Mouse (Mus musculus) stomach, postnatal 0 days (tissue): ENCODE measurements around the gene Gpr63. TPM values are rescaled to one million over a fixed set of nuclear protein-coding genes. Genes with fewer than 3 reads are reported as not detected.

ENCODE experiments used
- ATAC-seq: fragments of 200-750 bp; cut with Nextera tagmentation; 2 replicates; pipeline ENCODE4 v1.8.0; 2017; ENCODE audit not compliant: low FRiP score, low TSS enrichment
- DNase-seq: peaks from one replicate; pipeline ENCODE4 v3.0.0-alpha.2; 2016; ENCODE audit warnings: low spot score
- H3K27ac ChIP-seq: fragments of 300-500 bp; sonication (generic); replicated peaks from 2 replicates; pipeline ENCODE4 v1.5.1; 2014; ENCODE audit warnings: mild to moderate bottlenecking, control low read depth
- H3K27me3 ChIP-seq: fragments of 300-500 bp; sonication (generic); 2 replicates; pipeline ENCODE4 v1.6.1; 2014; ENCODE audit warnings: low read length; ENCODE audit not compliant: control insufficient read depth, insufficient read depth
- H3K36me3 ChIP-seq: fragments of 300-500 bp; sonication (generic); 2 replicates; pipeline ENCODE4 v1.6.1; 2014; ENCODE audit warnings: low read length, mixed read lengths; ENCODE audit not compliant: control insufficient read depth, insufficient read depth
- H3K4me1 ChIP-seq: fragments of 300-500 bp; sonication (generic); replicated peaks from 2 replicates; pipeline ENCODE4 v1.6.1; 2014; ENCODE audit warnings: antibody characterized with exemption; ENCODE audit not compliant: control insufficient read depth, insufficient read depth
- H3K4me2 ChIP-seq: fragments of 300-500 bp; sonication (generic); replicated peaks from 2 replicates; pipeline ENCODE4 v1.6.1; 2014; ENCODE audit warnings: low read depth, mild to moderate bottlenecking, control low read depth, moderate library complexity
- H3K4me3 ChIP-seq: fragments of 300-500 bp; sonication (generic); 2 replicates; pipeline ENCODE4 v1.5.1; 2014; ENCODE audit warnings: low read depth, low read length, control low read depth
- H3K9ac ChIP-seq: fragments of 300-500 bp; sonication (generic); 2 replicates; pipeline ENCODE4 v1.6.1; 2014; ENCODE audit warnings: mild to moderate bottlenecking, low read length, control low read depth, mixed read lengths
- H3K9me3 ChIP-seq: fragments of 300-500 bp; sonication (generic); 2 replicates; pipeline ENCODE4 v1.6.1; 2016; ENCODE audit warnings: low read length; ENCODE audit not compliant: control insufficient read depth
- CTCF ChIP-seq: IDR thresholded peaks from 2 replicates; pipeline ENCODE4 v1.5.1; 2016; ENCODE audit warnings: antibody characterized with exemption, low read depth, mild to moderate bottlenecking, moderate library complexity
- EP300 ChIP-seq: optimal IDR thresholded peaks from 2 replicates; pipeline ENCODE3; 2016; ENCODE audit warnings: antibody characterized with exemption
- WGBS: fragments of 180-500 bp; shearing (Covaris S2); extraction: QIAGEN DNeasy Blood & Tissue Kit; methylation state at CpG from one replicate; pipeline ENCODE4 v1.1.7; 2014; 5-methylcytosine and 5-hydroxymethylcytosine counted together
- polyA plus RNA-seq: library from polyadenylated mRNA; unstranded; fragments of >200 nt; fragmentation: Nextera tagmentation; extraction: Ambion mirVana; gene quantifications from 2 replicates; pipeline ENCODE4 v1.2.1, GENCODE M21; 2015

The Gpr63 gene
- polyA plus RNA-seq, 1 experiment from 2014 or later = 0.38 TPM

DNA sequence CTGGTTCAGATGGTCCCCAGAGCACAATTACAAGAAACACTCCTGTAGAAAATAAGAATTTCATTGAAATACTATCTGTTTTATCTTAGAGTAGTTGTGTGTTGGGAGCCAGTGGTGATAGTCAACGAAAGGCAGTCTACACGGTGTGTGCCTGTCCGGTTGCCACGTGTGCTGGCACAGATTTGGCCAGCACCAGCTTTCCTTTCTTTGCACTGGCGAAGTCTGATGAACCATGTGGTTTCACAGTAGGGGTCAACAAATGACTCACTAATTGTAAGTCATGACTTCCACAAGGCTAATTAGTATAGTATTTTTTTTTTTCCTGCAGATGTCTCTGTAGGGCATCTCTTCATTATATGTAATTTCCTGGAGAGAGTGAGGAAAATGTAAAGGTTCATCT is 45.6 kb downstream of the Gpr63 start:
- DNase-seq = no peak
- no peak for ATAC-seq

DNA sequence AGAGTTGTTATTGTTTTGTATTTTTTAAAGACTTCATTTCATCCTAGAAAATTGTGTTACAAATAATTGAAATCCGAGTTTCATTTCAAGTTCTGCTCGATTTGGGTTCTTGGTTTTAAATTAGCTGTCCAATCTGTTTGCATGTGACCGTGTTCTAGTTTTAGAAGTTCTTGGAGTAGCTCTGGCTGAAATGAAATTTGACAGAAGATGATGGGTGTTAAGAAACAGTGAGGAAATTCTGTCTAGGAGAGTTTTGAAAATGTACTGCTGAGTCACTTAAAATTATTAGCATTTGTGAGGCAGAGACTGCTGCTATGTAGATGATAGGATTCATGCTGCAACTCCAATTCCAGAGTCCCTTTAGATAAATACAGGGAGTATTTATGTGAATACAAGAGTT is 46.5 kb downstream of the Gpr63 start:
- no peak for TF ChIP-seq EP300
- no peak for TF ChIP-seq CTCF
- WGBS = 82% methylated on average over 3 of the region's 3 CpGs
- H3K36me3 ChIP-seq = no peaks in the 10 kb centered on the region
- no peaks in the 10 kb centered on the region for H3K9me3 ChIP-seq
- no peak for ATAC-seq
- no peaks in the 10 kb centered on the region for H3K4me1 ChIP-seq
- no peaks in the 10 kb centered on the region for H3K27me3 ChIP-seq
- no peak for DNase-seq
- H3K27ac ChIP-seq = no peak overlapping the region
- H3K9ac ChIP-seq = no peak overlapping the region
- H3K4me3 ChIP-seq = no peak overlapping the region
- H3K4me2 ChIP-seq = no peak overlapping the region

More for the DNA sequence above, 45.6 kb downstream of the Gpr63 start:
- no peaks in the 10 kb centered on the region for H3K27me3 ChIP-seq
- H3K4me3 ChIP-seq = no peak overlapping the region
- no peaks in the 10 kb centered on the region for H3K36me3 ChIP-seq
- no peak overlapping the region for H3K27ac ChIP-seq
- H3K9me3 ChIP-seq = no peaks in the 10 kb centered on the region
- no peaks in the 10 kb centered on the region for H3K4me1 ChIP-seq
- WGBS = 88% methylated on average over 5 of the region's 5 CpGs
- TF ChIP-seq CTCF (no peak), EP300 (no peak)
- no peak overlapping the region for H3K9ac ChIP-seq
- H3K4me2 ChIP-seq = no peak overlapping the region

DNA sequence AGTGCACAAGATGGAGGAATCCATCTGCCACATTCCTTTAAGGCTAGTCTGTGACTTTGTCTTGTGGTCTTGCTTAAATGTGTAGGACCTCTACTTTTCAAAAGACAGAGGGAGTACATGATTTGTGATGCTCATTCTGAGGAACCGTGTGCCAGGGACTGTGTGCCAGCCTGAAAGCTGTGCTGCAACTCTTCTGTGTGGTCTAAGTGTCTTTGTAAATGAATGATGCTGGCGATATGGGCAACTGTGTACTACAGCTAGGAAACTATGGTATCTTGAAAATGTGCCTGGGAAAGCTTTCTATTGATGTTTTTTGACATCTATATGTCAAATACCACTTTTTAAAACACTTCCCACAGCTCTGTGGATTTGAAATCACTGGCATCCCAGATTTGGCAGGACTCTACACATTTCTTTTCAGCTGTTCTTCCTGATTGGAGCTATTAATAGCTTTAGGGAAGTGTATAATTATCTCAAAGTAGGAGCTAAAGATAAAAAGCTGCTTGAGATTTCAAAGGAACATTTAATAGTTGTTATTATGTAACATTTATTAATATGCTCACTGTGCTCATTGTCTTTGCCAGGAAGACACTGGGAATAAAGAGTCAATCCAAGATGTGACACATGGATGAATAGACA is 48.9 kb downstream of the Gpr63 start:
- no peaks in the 10 kb centered on the region for H3K4me1 ChIP-seq
- H3K4me3 ChIP-seq = no peak overlapping the region
- H3K9me3 ChIP-seq = no peaks in the 10 kb centered on the region
- H3K9ac ChIP-seq = no peak overlapping the region
- no peak for TF ChIP-seq CTCF
- TF ChIP-seq EP300 = no peak
- H3K27me3 ChIP-seq = no peaks in the 10 kb centered on the region
- ATAC-seq = no peak
- no peaks in the 10 kb centered on the region for H3K36me3 ChIP-seq
- no peak for DNase-seq
- 84% methylated on average over 2 of the region's 2 CpGs for WGBS
- H3K27ac ChIP-seq = no peak overlapping the region
- H3K4me2 ChIP-seq = no peak overlapping the region

GRCm38 (mm10) chr4:25028252-25028651 is 62.0 kb downstream of the Gpr63 start:
- TF ChIP-seq EP300 = no peak
- H3K4me1 ChIP-seq = no peaks in the 10 kb centered on the region
- no peak for DNase-seq
- WGBS = 87% methylated on average over 2 of the region's 2 CpGs
- no peaks in the 10 kb centered on the region for H3K36me3 ChIP-seq
- H3K4me2 ChIP-seq = no peak overlapping the region
- no peak overlapping the region for H3K9ac ChIP-seq
- no peak for ATAC-seq
- H3K27ac ChIP-seq = no peak overlapping the region
- H3K9me3 ChIP-seq = no peaks in the 10 kb centered on the region
- H3K4me3 ChIP-seq = no peak overlapping the region
- no peaks in the 10 kb centered on the region for H3K27me3 ChIP-seq

DNA sequence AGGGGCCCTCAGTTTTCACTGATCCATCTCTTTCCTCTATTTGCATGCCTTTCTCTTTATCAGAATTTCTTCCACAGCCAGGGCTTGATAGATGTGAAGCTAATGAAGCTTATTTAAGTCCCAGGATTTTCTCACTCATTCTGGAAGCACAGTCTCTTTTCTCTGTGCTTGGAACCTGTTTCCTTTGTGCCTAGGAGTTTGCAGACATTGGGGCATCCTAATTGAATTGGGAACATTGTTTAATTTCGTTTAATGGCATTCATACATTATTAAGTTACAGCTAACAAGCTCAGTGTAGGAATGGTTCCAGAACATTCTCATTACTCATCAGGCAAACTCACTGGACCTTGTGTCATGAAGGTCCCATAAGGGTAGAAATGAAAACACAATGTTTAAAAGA is 62.5 kb downstream of the Gpr63 start:
- no peaks in the 10 kb centered on the region for H3K27me3 ChIP-seq
- no peak overlapping the region for H3K27ac ChIP-seq
- TF ChIP-seq CTCF (no peak), EP300 (no peak)
- no peaks in the 10 kb centered on the region for H3K9me3 ChIP-seq
- no peaks in the 10 kb centered on the region for H3K4me1 ChIP-seq
- 54% methylated on average over 1 of the region's 1 CpGs for WGBS
- no peak overlapping the region for H3K9ac ChIP-seq
- ATAC-seq (no peak), DNase-seq (no peak)
- H3K4me3 ChIP-seq = no peak overlapping the region
- no peaks in the 10 kb centered on the region for H3K36me3 ChIP-seq
- no peak overlapping the region for H3K4me2 ChIP-seq

- no peak for ATAC-seq
- TF ChIP-seq CTCF = no peak
- no peak for TF ChIP-seq EP300
- no peaks in the 10 kb centered on the region for H3K4me1 ChIP-seq
- H3K9ac ChIP-seq = no peak overlapping the region
- no peak overlapping the region for H3K27ac ChIP-seq
- 78% methylated on average over 4 of the region's 4 CpGs for WGBS
- no peak for DNase-seq
- no peaks in the 10 kb centered on the region for H3K27me3 ChIP-seq
- H3K36me3 ChIP-seq = no peaks in the 10 kb centered on the region
- H3K4me3 ChIP-seq = no peak overlapping the region
- no peak overlapping the region for H3K4me2 ChIP-seq
- no peaks in the 10 kb centered on the region for H3K9me3 ChIP-seq
Observed at GRCm38 (mm10) chr4:25029875-25030274, 63.7 kb downstream of the Gpr63 start.
